Mouse (Mus musculus) small intestine, adult 10 weeks (tissue): ENCODE measurements around the gene Cfap97. TPM values are rescaled to one million over a fixed set of nuclear protein-coding genes. Genes with fewer than 3 reads are reported as not detected.

Experiments
- polyA plus RNA-seq: library from polyadenylated mRNA; stranded (reverse); fragments of 350-450 nt; fragmentation: Illumina TruSeq; extraction: RNeasy Lipid Tissue Mini Kit (QIAGEN cat#74804); gene quantifications from one replicate; pipeline ENCODE4 v1.2.3, GENCODE M21; 2014; ENCODE audit warnings: low replicate concordance

The Cfap97 gene
- polyA plus RNA-seq = 36.1 TPM

GRCm38 (mm10) chr8:46151202-46152062 lies at the start of gene Cfap97:
Cfap97 (plus strand) TSS chr8:46151771.

GRCm38 (mm10) chr8:46152064-46153031 lies 777 bp downstream of the Cfap97 start, which contains the start of gene Snx25:
Snx25 (minus strand) TSS chr8:46152159.

GRCm38 (mm10) chr8:46210404-46211315 lies 59.1 kb downstream of the Cfap97 start, which contains the start of gene Slc25a4:
Slc25a4 (minus strand) TSS chr8:46211284.

Other genes starting within 250 kb of the Cfap97 start
- gene Ccdc110, start 217.2 kb upstream of the Cfap97 start, polyA plus RNA-seq = not detected
- gene 1700029J07Rik, start 176.5 kb upstream of the Cfap97 start, polyA plus RNA-seq = 2.9 TPM
- 128 TPM for gene Ufsp2, start 176.2 kb upstream of the Cfap97 start, polyA plus RNA-seq
- 0.59 TPM for gene Lrp2bp, start 152.5 kb upstream of the Cfap97 start, polyA plus RNA-seq
- gene Ankrd37, start 146.1 kb upstream of the Cfap97 start, polyA plus RNA-seq = 10.7 TPM
- gene Snx25, start 388 bp downstream of the Cfap97 start, polyA plus RNA-seq = 54.1 TPM
- gene Slc25a4, start 59.5 kb downstream of the Cfap97 start, polyA plus RNA-seq = 42.1 TPM
- gene Helt, start 142.9 kb downstream of the Cfap97 start, polyA plus RNA-seq = not detected